Mouse (Mus musculus) ovary, postnatal 14 days (tissue): ENCODE data around the gene Gjb2.

Experiments
- DNase-seq: peaks from one replicate; pipeline ENCODE4 v3.0.0; 2022; ENCODE audit warnings: low spot score

Gjb2 gene

GRCm38 (mm10) chr14:57104106-57105023 is at the start of gene Gjb2:
Gene Gjb2, minus strand, starts transcription at chr14:57104702.
- peak; percentile 22 for DNase-seq

GRCm38 (mm10) chr14:57145741-57146140 is 41.2 kb upstream of the Gjb2 start:
- no peak for DNase-seq

- no peak for DNase-seq
These were observed 30.8 kb upstream of the Gjb2 start for GRCm38 (mm10) chr14:57135265-57135664.

- DNase-seq, result no peak
These were observed 28.7 kb upstream of the Gjb2 start, which contains the start of gene Gjb6 for GRCm38 (mm10) chr14:57133161-57133661. Gene Gjb6, minus strand, starts transcription at chr14:57133611.

GRCm38 (mm10) chr14:57127383-57127782 is 22.9 kb upstream of the Gjb2 start:
- DNase-seq, result no peak

DNA sequence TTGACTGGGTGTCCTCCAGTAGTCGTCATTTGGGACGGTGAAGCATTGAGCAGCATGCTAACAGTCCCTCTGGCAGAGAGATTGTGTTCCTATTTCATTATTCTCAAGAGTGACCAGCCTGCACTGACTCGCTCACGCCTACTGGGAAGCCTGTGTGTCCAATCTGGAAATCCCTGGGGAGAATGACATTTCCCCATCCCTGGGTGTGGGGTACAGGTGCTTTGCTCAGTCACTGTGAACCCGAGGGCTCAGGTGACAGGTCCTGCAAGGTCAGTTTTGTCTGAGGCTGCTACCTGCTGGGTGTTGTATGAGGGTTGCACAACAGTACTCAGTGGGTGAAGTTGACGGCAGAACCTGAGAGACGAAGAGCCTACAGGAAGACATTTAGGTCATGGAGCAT is 17.8 kb upstream of the Gjb2 start:
- DNase-seq, result no peak

- no peak for DNase-seq
These were observed 11.5 kb upstream of the Gjb2 start, which contains the start of gene Gm4491 for GRCm38 (mm10) chr14:57115823-57116544. Gene Gm4491, minus strand, starts transcription at chr14:57115883.

DNA sequence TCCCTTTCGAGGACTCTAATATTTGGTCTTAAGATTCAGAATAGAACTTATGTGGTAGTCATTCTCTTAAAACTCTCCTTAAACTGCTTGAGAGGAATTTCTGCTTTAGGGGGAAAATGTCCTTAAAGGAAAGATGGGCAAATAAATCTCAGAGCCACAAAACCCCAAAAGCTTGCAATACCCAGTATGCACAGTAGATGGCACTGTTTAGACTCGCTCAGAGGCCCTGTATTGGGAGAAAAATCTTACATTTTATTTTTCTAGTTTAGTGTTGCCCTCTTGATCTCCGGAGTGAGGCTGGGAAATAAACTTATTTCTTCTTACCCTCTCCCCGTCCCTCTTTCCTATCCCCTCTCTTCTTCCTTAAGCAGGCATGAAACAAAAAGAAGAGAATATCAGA is 4.7 kb upstream of the Gjb2 start:
- DNase-seq, result peak; percentile 41

GRCm38 (mm10) chr14:57107916-57108315 is 3.4 kb upstream of the Gjb2 start:
- DNase-seq, result no peak

DNA sequence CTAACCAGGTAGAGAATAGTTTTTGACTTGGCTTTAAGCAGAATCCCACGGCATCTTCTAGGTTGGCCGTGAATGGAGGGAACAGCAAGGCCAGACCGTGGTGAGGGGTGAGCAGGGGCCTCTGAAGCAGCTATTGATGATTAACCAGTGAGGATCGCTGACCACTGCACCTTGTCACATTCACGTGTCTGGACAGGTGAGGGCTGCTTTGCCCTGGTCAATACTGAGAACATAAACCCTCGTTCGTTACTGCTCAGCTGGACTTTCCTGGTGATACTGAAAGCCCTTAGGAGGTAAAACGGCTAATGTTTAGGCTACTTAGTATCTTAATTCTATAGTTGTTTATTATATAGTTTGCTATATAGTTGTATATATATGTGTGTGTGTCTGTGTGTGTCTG is 2.6 kb upstream of the Gjb2 start:
- no peak for DNase-seq

DNA sequence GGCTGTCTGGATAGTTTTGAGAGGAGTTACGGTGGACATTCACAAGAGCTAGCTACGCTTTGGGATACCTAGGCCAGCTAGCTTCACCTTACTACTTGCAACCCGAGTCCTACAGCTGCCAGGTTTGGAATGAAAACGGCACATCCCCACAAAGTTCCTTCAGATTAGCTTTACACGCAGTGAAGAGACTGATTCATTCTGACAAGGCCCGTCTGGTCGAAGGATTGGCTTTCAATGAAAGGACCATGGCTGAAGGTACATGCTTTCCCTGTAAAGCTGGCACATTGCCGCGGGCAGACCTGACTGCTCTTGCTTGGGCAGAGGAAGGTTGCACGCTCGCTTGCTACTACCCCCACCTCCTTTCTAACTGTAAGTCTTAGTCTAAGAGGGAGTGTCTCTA is 1.2 kb upstream of the Gjb2 start:
- no peak for DNase-seq

- DNase-seq, result no peak
These were observed 609 bp upstream of the Gjb2 start for GRCm38 (mm10) chr14:57105111-57105510.

- no peak for DNase-seq
These were observed 794 bp downstream of the Gjb2 start for GRCm38 (mm10) chr14:57103711-57104105.

GRCm38 (mm10) chr14:57103121-57103520 is 1.4 kb downstream of the Gjb2 start:
- DNase-seq, result no peak

- DNase-seq, result no peak
These were observed 2.9 kb downstream of the Gjb2 start for GRCm38 (mm10) chr14:57101623-57102022.

GRCm38 (mm10) chr14:57095855-57096254 is 8.6 kb downstream of the Gjb2 start:
- DNase-seq, result no peak

DNA sequence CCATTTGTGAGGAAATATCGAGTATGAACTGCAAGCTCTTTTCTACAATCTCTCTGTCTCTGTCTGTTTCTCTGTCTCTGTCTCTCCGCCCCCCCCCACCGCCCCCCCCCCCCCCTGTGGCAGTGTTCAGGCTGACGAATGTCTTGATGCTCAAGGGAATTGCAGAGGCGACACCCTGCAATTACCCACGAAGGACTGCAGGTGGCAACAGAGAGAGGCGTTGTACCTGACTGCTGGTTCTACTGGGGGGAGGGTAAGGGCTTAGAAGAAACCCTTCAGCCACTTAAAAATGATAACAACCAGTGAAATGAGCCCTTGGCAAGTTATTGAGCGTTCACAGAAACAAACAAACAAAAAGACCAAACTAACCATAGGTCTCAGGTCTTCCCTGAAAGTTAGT is 11.5 kb downstream of the Gjb2 start:
- DNase-seq, result no peak

DNA sequence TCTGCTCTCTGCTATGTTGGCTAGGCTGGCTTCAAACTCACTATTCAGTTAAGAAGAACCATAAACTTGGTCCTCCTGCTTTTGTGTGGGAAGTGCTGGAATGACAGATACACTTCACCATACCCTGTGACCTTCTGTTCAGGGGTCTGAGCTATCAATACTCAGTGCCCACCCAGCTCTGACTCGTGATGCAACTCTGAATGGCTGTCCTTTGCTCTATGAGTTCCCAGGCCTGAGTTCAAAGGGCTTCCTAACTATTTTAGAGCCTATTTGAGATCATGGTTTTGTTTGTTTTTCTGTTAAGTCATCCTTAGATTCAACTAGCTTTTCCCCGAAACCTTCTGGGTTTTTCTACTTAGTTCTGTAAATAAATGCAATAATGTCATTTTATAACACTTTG is 14.5 kb downstream of the Gjb2 start:
- no peak for DNase-seq

DNA sequence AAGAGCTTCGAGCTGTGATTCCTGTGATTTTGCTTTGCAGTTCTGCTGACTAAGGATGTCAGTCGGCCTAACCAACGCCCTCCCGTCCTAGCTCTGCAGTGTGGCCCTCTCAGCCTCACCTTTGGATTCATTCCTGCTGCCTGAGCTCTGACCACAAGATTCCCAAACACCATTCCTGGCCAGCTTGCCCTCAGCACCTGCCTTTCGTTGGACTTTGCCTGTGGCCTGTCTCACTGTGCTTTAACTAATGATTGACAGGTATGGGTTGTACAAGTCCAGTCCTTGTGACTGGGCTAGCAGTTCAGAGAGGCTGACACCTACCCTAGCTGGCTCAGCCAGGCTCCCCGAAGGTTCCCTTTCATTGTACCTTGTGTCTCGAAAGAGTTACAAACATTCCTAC is 15.4 kb downstream of the Gjb2 start:
- no peak for DNase-seq

DNA sequence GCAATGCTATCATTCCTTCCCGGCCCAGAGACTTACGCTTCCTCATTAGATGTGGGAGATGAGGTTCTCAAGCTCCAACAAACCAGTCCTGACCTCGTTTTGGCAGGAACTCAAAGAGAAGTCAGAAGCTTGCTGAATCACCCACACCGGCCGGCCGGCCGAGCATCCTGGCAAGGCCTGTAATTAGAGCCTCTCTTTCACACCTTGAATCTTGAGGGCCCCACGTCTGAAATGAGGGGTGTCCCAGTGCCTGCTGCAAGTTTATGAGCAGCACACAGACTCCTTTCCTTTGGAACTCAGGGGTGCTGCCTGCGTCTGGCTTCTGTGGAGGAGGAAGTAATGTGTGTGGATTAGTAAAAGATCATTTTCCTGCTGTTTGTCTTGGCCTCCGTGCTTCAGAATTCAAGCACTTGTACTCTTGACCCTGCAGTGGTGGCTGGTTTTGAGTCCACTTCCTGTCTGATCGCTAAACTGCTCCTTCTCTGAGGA is 20.3 kb downstream of the Gjb2 start:
- DNase-seq, result no peak

DNA sequence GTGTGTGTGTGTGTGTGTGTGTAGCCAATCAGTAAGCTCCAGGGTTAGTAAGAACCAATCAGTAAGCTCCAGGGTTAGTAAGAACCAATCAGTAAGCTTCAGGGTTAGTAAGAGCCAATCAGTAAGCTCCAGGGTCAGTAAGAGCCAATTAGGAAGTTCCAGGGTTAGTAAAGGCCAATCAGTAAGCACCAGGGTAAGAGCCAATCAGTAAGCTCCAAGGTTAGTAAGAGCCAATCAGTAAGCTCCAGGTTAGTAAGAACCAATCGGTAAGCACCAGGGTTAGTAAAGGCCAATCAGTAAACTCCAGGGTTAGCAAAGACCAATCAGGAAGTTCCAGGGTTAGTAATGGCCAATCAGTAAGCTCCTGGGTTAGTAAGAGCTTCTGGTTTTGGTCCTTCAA is 21.6 kb downstream of the Gjb2 start:
- no peak for DNase-seq

DNA sequence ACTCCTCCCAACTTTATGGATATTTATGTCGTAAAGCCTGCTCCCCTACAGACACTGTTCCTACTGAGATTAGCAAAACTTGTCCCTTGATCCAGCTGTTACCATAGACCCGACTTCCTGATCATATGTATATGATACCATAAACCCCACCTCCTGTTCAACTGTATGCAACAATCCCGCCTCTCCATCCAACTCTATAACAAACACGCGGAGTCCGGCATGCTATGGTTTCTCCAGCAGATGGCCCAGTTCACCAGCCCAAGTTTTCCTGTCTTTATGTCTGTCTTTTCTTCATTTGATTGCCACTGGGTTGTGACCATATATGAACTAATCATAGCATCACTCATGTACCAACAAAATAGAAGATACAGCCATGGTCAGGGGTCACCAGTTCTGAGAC is 29.0 kb downstream of the Gjb2 start:
- DNase-seq, result no peak

DNA sequence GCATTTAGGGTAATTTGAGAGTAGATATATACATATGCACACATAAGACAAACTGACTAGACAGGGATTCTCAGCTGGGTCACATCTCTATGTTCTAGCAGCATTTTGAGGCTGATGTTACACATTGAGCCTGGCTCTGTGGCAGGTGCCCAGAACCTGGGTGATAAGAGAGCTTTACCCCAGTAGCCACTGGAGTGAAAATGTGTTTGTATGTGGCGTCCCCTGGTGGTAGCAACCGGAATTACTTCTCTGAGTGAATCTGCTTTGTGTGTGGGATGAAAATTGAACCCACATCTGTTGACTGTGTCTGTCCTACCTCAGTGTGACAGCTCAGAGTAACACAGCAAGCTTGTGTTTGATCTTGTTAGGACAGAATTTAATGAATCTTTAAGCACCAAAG is 34.6 kb downstream of the Gjb2 start:
- DNase-seq, result peak; percentile 16
